In the genomic region with DNA sequence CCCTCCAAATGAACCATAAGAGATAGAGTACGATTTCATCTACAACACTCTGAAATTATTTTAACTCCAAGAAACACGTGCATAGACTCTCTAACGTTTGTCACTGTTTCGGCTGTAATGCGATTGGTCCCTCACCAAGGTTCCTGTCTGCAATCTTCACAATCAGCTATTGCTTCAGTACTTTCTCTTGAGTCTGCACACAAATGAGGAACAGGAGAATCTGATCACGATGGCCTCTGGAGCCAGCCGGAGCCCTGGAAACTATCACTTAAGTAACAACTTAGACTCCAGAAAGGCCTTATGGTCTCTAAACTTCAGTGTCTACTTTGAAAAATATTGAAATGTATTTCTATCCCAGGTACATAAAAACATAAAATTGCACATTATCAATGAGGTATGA, we compare ENCODE assay signal across 21 mouse cellular contexts. TPM values are rescaled to one million over a fixed set of nuclear protein-coding genes. Genes with fewer than 3 reads are reported as not detected.
DNase-seq lines count a peak whose midpoint lies in the region; ATAC-seq and TF ChIP-seq lines count a peak whose summit lies in the region.
"Had no signal": no experiment of that assay in that cellular context is flagged by ENCODE, and none has a peak within 500 bp of the region (broad histone marks: within the 10 kb centered on the region; RNA-seq: fewer than 3 reads in every experiment).

No protein-coding gene starts in this region.

- 77% methylated on average over 7 of the region's 7 CpGs for WGBS in lung, postnatal 0 days
- 83% methylated on average over 7 of the region's 7 CpGs for WGBS in lung, adult 2 months
- WGBS in forebrain, embryonic 13.5 days = 91% methylated on average over 7 of the region's 7 CpGs
- WGBS in kidney, adult 2 months = 76% methylated on average over 7 of the region's 7 CpGs
- 93% methylated on average over 7 of the region's 7 CpGs for WGBS in midbrain, embryonic 10.5 days

- no peak overlapping the region for H3K4me2 ChIP-seq in lung, postnatal 0 days (replicated peaks; ENCODE audit: low read depth, low read length)
- no peak overlapping the region for H3K4me2 ChIP-seq in forebrain, embryonic 13.5 days
- H3K4me2 ChIP-seq: embryonic facial prominence, embryonic 12.5 days; heart, embryonic 13.5 days; hindbrain, embryonic 13.5 days had no signal

- H3K27me3 ChIP-seq in lung, postnatal 0 days (replicated peaks; ENCODE audit: insufficient read depth, low read length) = no peaks in the 10 kb centered on the region
- H3K27me3 ChIP-seq in forebrain, embryonic 13.5 days = no peaks in the 10 kb centered on the region
- H3K27me3 ChIP-seq in kidney, adult 2 months (replicated peaks; ENCODE audit: control insufficient read depth, insufficient read depth, low read length) = no peaks in the 10 kb centered on the region
- H3K27me3 ChIP-seq in midbrain, embryonic 10.5 days (ENCODE audit: low read depth, poor library complexity, severe bottlenecking) = no peaks in the 10 kb centered on the region
- H3K27me3 ChIP-seq: embryonic facial prominence, embryonic 12.5 days; heart, embryonic 13.5 days; hindbrain, embryonic 13.5 days had no signal

- no peak for TF ChIP-seq EP300 in lung, postnatal 0 days (IDR thresholded peaks at IDR 0.05)

- no peak overlapping the region for H3K4me3 ChIP-seq in lung, postnatal 0 days (ENCODE audit: low read depth, low read length)
- no peak overlapping the region for H3K4me3 ChIP-seq in lung, adult 2 months (replicated peaks; ENCODE audit: extremely low read depth, low read depth, low read length)
- no peak overlapping the region for H3K4me3 ChIP-seq in forebrain, embryonic 13.5 days
- H3K4me3 ChIP-seq in kidney, adult 2 months (ENCODE audit: insufficient read depth, low read depth, low read length) = no peak overlapping the region
- H3K4me3 ChIP-seq in midbrain, embryonic 10.5 days = no peak overlapping the region
- H3K4me3 ChIP-seq: embryonic facial prominence, embryonic 12.5 days; heart, embryonic 13.5 days; hindbrain, embryonic 13.5 days had no signal

- TF ChIP-seq CTCF in lung, postnatal 0 days (IDR thresholded peaks at IDR 0.05) = no peak
- no peak for TF ChIP-seq CTCF in lung, adult 2 months (IDR thresholded peaks at IDR 0.05; ENCODE audit: insufficient read depth, low read length)
- TF ChIP-seq CTCF in kidney, adult 2 months (conservative IDR thresholded peaks at IDR 0.05; ENCODE audit: insufficient read depth, insufficient read length, low read depth, low read length) = no peak

- no peak for ATAC-seq in lung, postnatal 0 days
- ATAC-seq in granulocyte monocyte progenitor cell, adult 5-6 weeks (replicated peaks; ENCODE audit: poor library complexity, severe bottlenecking) = peak; percentile 99
- ATAC-seq in megakaryocyte progenitor cell, adult 5-6 weeks (replicated peaks; ENCODE audit: poor library complexity) = peak; percentile 96
- no peak for ATAC-seq in forebrain, embryonic 13.5 days
- ATAC-seq: CD4-positive, CD25-positive, alpha-beta regulatory T cell, adult 4 months; forebrain, embryonic 16.5 days; hindbrain, postnatal 0 days had no signal

- peak; percentile 33 for DNase-seq in lung, postnatal 0 days (ENCODE audit: low spot score)
- no peak for DNase-seq in lung, adult 2 months
- no peak for DNase-seq in kidney, adult 2 months
- no peak for DNase-seq in midbrain, embryonic 10.5 days (ENCODE audit: low spot score)
- DNase-seq: adrenal gland, postnatal 10 days; B cell, adult 2 months; cerebellum, adult 11 months; cerebellum, adult 8-10 months; cerebellum, postnatal 14 days; gastrocnemius, postnatal 14 days; heart, postnatal 4 days had no signal

- no peaks in the 10 kb centered on the region for H3K4me1 ChIP-seq in lung, postnatal 0 days (ENCODE audit: insufficient read depth, low read depth, low read length)
- no peaks in the 10 kb centered on the region; the same call in 1 of the 2 replicates for H3K4me1 ChIP-seq in lung, adult 2 months (ENCODE audit: control insufficient read depth, insufficient read depth, low read length)
- no peaks in the 10 kb centered on the region for H3K4me1 ChIP-seq in forebrain, embryonic 13.5 days
- peaks cover 8% of the 10 kb centered on the region; the same call in 1 of the 2 replicates for H3K4me1 ChIP-seq in kidney, adult 2 months (ENCODE audit: control insufficient read depth, insufficient read depth, low read length)
- H3K4me1 ChIP-seq in midbrain, embryonic 10.5 days = no peaks in the 10 kb centered on the region
- H3K4me1 ChIP-seq: embryonic facial prominence, embryonic 12.5 days; hindbrain, embryonic 13.5 days had no signal

- no peak overlapping the region for H3K27ac ChIP-seq in lung, postnatal 0 days (ENCODE audit: low read length)
- no peak overlapping the region for H3K27ac ChIP-seq in forebrain, embryonic 13.5 days
- H3K27ac ChIP-seq in kidney, adult 2 months (ENCODE audit: insufficient read depth, low read depth, low read length) = no peak overlapping the region
- H3K27ac ChIP-seq in midbrain, embryonic 10.5 days (replicated peaks) = no peak overlapping the region
- H3K27ac ChIP-seq: embryonic facial prominence, embryonic 12.5 days; heart, embryonic 13.5 days; hindbrain, embryonic 13.5 days; hindbrain, postnatal 0 days had no signal

- no peaks in the 10 kb centered on the region for H3K36me3 ChIP-seq in lung, postnatal 0 days (ENCODE audit: insufficient read depth, low read length)
- no peaks in the 10 kb centered on the region for H3K36me3 ChIP-seq in forebrain, embryonic 13.5 days (ENCODE audit: poor library complexity, severe bottlenecking)
- H3K36me3 ChIP-seq in kidney, adult 2 months (ENCODE audit: control insufficient read depth, insufficient read depth, low read length) = no peaks in the 10 kb centered on the region
- H3K36me3 ChIP-seq in midbrain, embryonic 10.5 days = no peaks in the 10 kb centered on the region
- H3K36me3 ChIP-seq: embryonic facial prominence, embryonic 12.5 days; heart, embryonic 13.5 days; hindbrain, embryonic 13.5 days had no signal

- H3K9ac ChIP-seq in lung, postnatal 0 days (replicated peaks; ENCODE audit: low read depth) = no peak overlapping the region
- H3K9ac ChIP-seq in forebrain, embryonic 13.5 days = no peak overlapping the region
- H3K9ac ChIP-seq: embryonic facial prominence, embryonic 12.5 days; heart, embryonic 13.5 days; hindbrain, embryonic 13.5 days had no signal

- H3K9me3 ChIP-seq in lung, postnatal 0 days (ENCODE audit: low read length) = no peaks in the 10 kb centered on the region
- no peaks in the 10 kb centered on the region for H3K9me3 ChIP-seq in forebrain, embryonic 13.5 days (replicated peaks)
- H3K9me3 ChIP-seq in midbrain, embryonic 10.5 days (replicated peaks) = no peaks in the 10 kb centered on the region
- H3K9me3 ChIP-seq: embryonic facial prominence, embryonic 12.5 days; G1E; heart, embryonic 13.5 days; hindbrain, embryonic 13.5 days had no signal

- no peak for TF ChIP-seq POLR2A in lung, adult 2 months (IDR thresholded peaks at IDR 0.05; ENCODE audit: borderline replicate concordance, extremely low read depth, low read depth, low read length)
- TF ChIP-seq POLR2A in kidney, adult 2 months (IDR thresholded peaks at IDR 0.05; ENCODE audit: low read depth, low read length) = no peak

RNA-seq across cellular contexts. Expression of a gene that starts 27.8 kb away (rescaled TPM):
- 2.6 and 2.7 TPM in 2 replicates for polyA plus RNA-seq in lung, postnatal 0 days (2015; fragmentation: Nextera tagmentation; extraction: Ambion mirVana)
- polyA plus RNA-seq in lung, adult 2 months (2012; rRNA removed) = 1.7 and 4.3 TPM in 2 replicates
- total RNA-seq in granulocyte monocyte progenitor cell, adult 5-6 weeks (2014; fragmentation: Nextera tagmentation) = 18.2 and 22.2 TPM in 2 replicates
- 27.4 and 29.9 TPM in 2 replicates for total RNA-seq in granulocyte monocyte progenitor cell, adult 5-6 weeks (2017)
- total RNA-seq in megakaryocyte progenitor cell, adult 5-6 weeks (2015) = 19.3 and 21.9 TPM in 2 replicates
- total RNA-seq in megakaryocyte progenitor cell, adult 5-6 weeks (2017) = 25.9 and 26.1 TPM in 2 replicates
- polyA plus RNA-seq in forebrain, embryonic 13.5 days (2015; fragmentation: Nextera tagmentation; extraction: Ambion mirVana) = 0.50 and 0.74 TPM in 2 replicates
- polyA plus RNA-seq in kidney, adult 2 months (2012; rRNA removed) = 158 and 176 TPM in 2 replicates
- polyA plus RNA-seq in midbrain, embryonic 10.5 days (2016; fragmentation: Nextera tagmentation; extraction: Ambion mirVana) = 2.0 and 3.5 TPM in 2 replicates

RNA-seq across cellular contexts. Expression of a gene that starts 49.0 kb away (rescaled TPM):
- polyA plus RNA-seq in lung, postnatal 0 days (2015; fragmentation: Nextera tagmentation; extraction: Ambion mirVana) = 77.4 and 93.0 TPM in 2 replicates
- 70.0 and 97.8 TPM in 2 replicates for polyA plus RNA-seq in lung, adult 2 months (2012; rRNA removed)
- total RNA-seq in granulocyte monocyte progenitor cell, adult 5-6 weeks (2014; fragmentation: Nextera tagmentation) = 32.9 and 41.9 TPM in 2 replicates
- 23.2 and 27.1 TPM in 2 replicates for total RNA-seq in granulocyte monocyte progenitor cell, adult 5-6 weeks (2017)
- total RNA-seq in megakaryocyte progenitor cell, adult 5-6 weeks (2015) = 74.3 and 75.3 TPM in 2 replicates
- total RNA-seq in megakaryocyte progenitor cell, adult 5-6 weeks (2017) = 26.6 and 26.9 TPM in 2 replicates
- polyA plus RNA-seq in forebrain, embryonic 13.5 days (2015; fragmentation: Nextera tagmentation; extraction: Ambion mirVana) = 73.5 and 78.1 TPM in 2 replicates
- 88.3 and 98.3 TPM in 2 replicates for polyA plus RNA-seq in kidney, adult 2 months (2012; rRNA removed)
- 60.2 and 62.0 TPM in 2 replicates for polyA plus RNA-seq in midbrain, embryonic 10.5 days (2016; fragmentation: Nextera tagmentation; extraction: Ambion mirVana)

Comparison
In these comparisons a context has a peak if more than half of its experiments do, and no peak if none do; other contexts are left out.
1. ATAC-seq: peak in granulocyte monocyte progenitor cell, adult 5-6 weeks (single experiment) and megakaryocyte progenitor cell, adult 5-6 weeks (single experiment); none in lung, postnatal 0 days (single experiment) and forebrain, embryonic 13.5 days (single experiment).
2. RNA of a gene that starts 27.8 kb away (polyA plus RNA-seq): 158 to 176 TPM in kidney, adult 2 months; 1.7 to 4.3 TPM in lung, adult 2 months, 2.6 to 2.7 TPM in lung, postnatal 0 days, 2.0 to 3.5 TPM in midbrain, embryonic 10.5 days and 0.50 to 0.74 TPM in forebrain, embryonic 13.5 days; every median in the first group is over 10 times any median in the second.